Mouse (Mus musculus): ENCODE measurements around the gene Erf. TPM values are rescaled to one million over a fixed set of nuclear protein-coding genes. Genes with fewer than 3 reads are reported as not detected.

Gene Erf
- 10 to 100 TPM; 61.3 to 75.7 (median 69.9) TPM for total RNA-seq (2022)

GRCm38 (mm10) chr7:25250141-25250972 lies at the start of gene Erf:
Erf (minus strand) TSS chr7:25250761.
- DNase-seq (ENCODE audit: low spot score in 2 of 2) = peak; percentile 89 to 95

- DNase-seq (ENCODE audit: low spot score in 2 of 2) = peak; percentile 65 to 89
Observed at GRCm38 (mm10) chr7:25297454-25298325, 47.1 kb upstream of the Erf start, which contains the start of gene Pafah1b3. Pafah1b3 (minus strand) TSS chr7:25297986.

GRCm38 (mm10) chr7:25296945-25297453 lies 46.4 kb upstream of the Erf start:
- DNase-seq (ENCODE audit: low spot score in 2 of 2) = peak in 1 of 2 experiments; percentile 8

GRCm38 (mm10) chr7:25294960-25295722 lies 44.6 kb upstream of the Erf start:
- DNase-seq (ENCODE audit: low spot score in 2 of 2) = no peak

- DNase-seq (ENCODE audit: low spot score in 2 of 2) = no peak
Observed at GRCm38 (mm10) chr7:25294495-25294894, 43.9 kb upstream of the Erf start.

- DNase-seq (ENCODE audit: low spot score in 2 of 2) = no peak
Observed at GRCm38 (mm10) chr7:25293191-25293739, 42.7 kb upstream of the Erf start.

GRCm38 (mm10) chr7:25292107-25292506 lies 41.5 kb upstream of the Erf start:
- no peak for DNase-seq (ENCODE audit: low spot score in 2 of 2)

GRCm38 (mm10) chr7:25290911-25291310 lies 40.4 kb upstream of the Erf start:
- DNase-seq (ENCODE audit: low spot score in 2 of 2) = no peak

- no peak for DNase-seq (ENCODE audit: low spot score in 2 of 2)
Observed at GRCm38 (mm10) chr7:25290463-25290862, 39.9 kb upstream of the Erf start.

GRCm38 (mm10) chr7:25289925-25290324 lies 39.4 kb upstream of the Erf start:
- DNase-seq (ENCODE audit: low spot score in 2 of 2) = no peak

GRCm38 (mm10) chr7:25288721-25289120 lies 38.2 kb upstream of the Erf start:
- DNase-seq (ENCODE audit: low spot score in 2 of 2) = no peak

GRCm38 (mm10) chr7:25288011-25288410 lies 37.5 kb upstream of the Erf start:
- no peak for DNase-seq (ENCODE audit: low spot score in 2 of 2)

- DNase-seq (ENCODE audit: low spot score in 2 of 2) = no peak
Observed at GRCm38 (mm10) chr7:25286989-25287388, 36.4 kb upstream of the Erf start.

- DNase-seq (ENCODE audit: low spot score in 2 of 2) = no peak
Observed at GRCm38 (mm10) chr7:25285511-25286238, 35.1 kb upstream of the Erf start.

- DNase-seq (ENCODE audit: low spot score in 2 of 2) = no peak
Observed at GRCm38 (mm10) chr7:25284766-25285165, 34.2 kb upstream of the Erf start.

GRCm38 (mm10) chr7:25284171-25284570 lies 33.6 kb upstream of the Erf start:
- no peak for DNase-seq (ENCODE audit: low spot score in 2 of 2)

GRCm38 (mm10) chr7:25283637-25284036 lies 33.1 kb upstream of the Erf start:
- DNase-seq (ENCODE audit: low spot score in 2 of 2) = no peak

GRCm38 (mm10) chr7:25282731-25283211 lies 32.2 kb upstream of the Erf start:
- no peak for DNase-seq (ENCODE audit: low spot score in 2 of 2)

GRCm38 (mm10) chr7:25281734-25282601 lies 31.4 kb upstream of the Erf start:
- DNase-seq (ENCODE audit: low spot score in 2 of 2) = peak; percentile 86 to 97

All from left cerebral cortex, adult 8-10 months (tissue).